Mouse (Mus musculus) central nervous system, embryonic 18 days (tissue): ENCODE data around the gene Cgas. TPM values are rescaled to one million over a fixed set of nuclear protein-coding genes. Genes with fewer than 3 reads are reported as not detected.

Experiments used
- polyA plus RNA-seq: library from polyadenylated mRNA; depleted of rRNA; stranded (reverse); fragments of >200 nt; gene quantifications from 2 replicates; pipeline ENCODE4 v1.2.3, GENCODE M21; 2012; rRNA removed

The Cgas gene
- polyA plus RNA-seq: 1.0 TPM in 2 replicates

DNA sequence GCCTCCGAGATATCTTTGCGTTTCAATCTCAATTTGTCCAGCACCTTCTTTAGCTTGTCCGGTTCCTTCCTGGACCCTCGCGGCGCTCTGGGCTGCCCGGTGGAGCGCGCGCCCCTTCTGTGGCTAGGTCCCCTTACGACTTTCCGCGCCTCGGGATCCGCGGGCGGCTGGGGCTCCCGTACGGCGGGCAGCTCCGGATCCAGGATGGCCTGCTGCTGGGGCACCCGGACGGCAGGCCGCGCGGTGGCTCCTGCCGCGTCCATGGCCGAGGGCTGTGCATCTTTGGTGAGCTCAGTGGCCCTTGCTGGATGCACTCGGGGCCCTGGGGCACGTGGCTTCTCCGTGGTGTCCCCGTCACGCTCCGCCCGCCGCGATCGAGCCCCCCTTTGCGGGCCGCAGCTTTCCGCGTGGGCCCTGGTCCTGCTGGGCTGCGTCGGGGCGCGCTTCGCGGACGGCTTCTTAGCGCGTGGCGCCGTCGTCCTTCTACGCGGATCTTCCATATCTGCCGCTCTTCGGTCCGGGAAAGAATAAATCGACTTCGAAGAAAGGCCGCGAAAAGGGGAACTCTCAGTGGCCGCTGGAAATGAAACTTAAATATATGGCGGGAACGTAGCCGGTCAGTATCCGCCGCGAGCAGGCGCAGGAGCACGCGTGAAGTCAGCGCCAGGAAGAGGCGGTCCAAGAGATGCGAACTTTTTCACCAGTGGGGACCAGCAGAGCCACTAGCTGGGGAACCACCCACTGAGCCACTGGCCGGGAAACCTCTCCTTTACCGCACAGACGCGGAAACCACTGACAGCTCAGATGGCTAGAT is at the start of gene Cgas:
TSS of gene Cgas (minus strand) at position 659 of the 814 bp plus-strand sequence.

DNA sequence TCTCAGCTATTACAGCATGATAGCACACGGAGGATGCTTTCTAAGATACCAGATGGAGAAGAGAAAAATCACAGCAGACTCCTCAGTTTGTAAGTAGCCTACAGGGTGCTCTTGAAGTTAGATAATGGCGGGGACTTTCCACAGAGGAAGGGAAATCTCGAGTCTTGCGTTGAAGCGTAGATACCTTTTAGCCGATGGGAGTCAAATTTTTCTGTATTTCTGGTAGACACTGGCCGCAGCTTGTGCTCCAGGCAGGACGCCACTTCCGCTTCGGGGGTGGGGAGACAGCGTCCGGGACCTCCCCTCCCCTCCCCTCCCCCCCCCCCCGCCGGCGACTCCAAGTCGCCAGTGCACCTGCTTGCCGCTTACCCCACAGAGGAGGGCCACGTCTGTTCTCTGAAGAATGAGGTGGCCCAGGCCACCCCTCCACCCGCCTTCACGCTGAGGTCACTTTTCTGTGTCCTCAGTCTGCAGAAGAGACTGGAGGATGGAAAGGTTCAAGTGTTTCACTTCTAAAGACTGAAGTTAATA is 45.9 kb upstream of the Cgas start, which contains the start of gene Eef1a1:
TSS of gene Eef1a1 (minus strand) at position 262 of the 531 bp plus-strand sequence.

DNA sequence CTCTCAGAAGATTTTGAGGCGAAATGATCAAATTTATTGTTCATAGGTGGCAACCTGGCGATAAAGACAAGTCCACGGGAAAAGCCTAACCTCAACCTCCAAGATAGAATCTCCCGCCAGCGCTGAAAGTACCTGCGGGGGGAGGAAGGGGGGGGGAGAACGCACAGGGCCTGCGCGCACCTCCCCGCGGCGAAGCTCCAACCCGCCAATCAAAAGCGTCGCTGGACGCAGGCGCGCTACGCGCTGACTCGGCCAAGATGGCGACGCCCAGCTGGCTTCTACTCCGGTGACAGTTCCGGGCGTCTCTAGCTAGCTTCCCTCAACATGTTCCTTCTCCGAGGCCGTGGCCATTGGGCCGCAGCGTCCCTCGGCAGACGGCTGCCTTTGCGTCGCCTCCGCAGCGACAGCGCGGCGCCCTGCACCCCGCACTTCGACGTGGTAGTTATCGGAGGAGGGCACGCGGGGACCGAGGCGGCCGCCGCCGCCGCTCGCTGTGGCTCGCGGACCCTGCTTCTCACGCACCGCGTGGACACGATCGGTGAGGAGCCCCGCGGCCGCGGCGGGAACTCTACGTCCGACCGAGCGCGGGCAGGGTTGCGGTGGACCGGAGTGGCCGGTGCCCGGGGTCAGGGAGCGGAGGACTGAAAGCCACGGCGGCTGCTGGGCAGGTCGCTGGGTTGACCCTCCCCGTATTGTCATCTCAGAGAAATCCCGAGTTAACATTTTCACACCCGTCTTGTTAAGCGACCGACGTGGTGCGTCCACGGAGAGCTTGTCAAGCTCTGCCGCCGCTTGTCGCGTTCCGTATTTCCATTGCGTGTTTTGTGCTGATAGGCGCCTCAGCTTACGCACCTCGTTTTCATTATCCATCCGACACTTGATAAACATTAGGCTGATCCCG is 5.2 kb upstream of the Cgas start, which contains the start of the genes Mto1 and Gm17324:
TSS of gene Mto1 (plus strand) at position 236 of the 901 bp plus-strand sequence.
TSS of gene Gm17324 (minus strand) at position 814 of the 901 bp plus-strand sequence.

DNA sequence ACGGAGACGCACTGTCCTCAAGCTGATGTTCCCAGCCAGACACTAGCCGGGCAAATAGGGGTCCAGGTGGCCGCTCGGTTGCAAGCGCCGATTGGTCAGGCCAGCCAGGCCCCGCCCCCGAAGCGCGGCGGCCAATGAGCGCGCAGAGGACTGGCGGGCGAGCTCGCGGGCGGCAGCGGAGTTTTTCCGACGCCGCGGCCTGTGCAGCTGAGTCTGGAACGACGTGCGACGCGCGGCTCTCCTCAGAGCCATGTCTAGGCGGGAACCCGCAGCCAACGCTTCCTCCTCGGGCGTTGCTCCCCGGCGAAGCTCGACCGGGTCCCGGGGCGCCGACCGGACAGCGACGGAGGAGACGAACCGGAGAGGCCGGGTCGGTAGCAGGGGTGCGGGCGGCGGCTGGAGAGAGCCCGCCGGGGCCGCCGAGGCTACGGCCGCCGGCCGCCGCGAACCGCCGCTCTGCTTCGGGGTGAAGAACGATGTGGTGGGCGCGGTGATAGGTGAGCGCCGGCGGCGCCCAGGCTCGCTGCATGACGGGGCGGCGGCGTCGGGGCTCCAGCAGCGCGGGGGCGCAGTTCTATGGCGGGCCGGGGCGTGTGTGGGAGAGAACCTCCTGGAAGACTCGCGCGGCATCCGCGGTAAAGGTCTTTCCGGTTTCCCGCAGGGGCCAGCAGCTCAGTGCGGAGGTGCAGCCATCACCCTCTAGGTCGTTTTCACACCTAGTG is 47.2 kb downstream of the Cgas start, which contains the start of gene Ddx43:
TSS of gene Ddx43 (plus strand) at position 148 of the 722 bp plus-strand sequence.

Other genes starting within 250 kb of the Cgas start
- gene Gsta1, start 212.6 kb downstream of the Cgas start, polyA plus RNA-seq: not detected in 2 replicates
- not detected in 2 replicates for gene Gm3776, start 186.1 kb downstream of the Cgas start, polyA plus RNA-seq
- not detected in 2 replicates for gene Gm10639, start 153.3 kb downstream of the Cgas start, polyA plus RNA-seq
- not detected in 2 replicates for gene Omt2a, start 128.4 kb downstream of the Cgas start, polyA plus RNA-seq
- gene Omt2b, start 115.6 kb downstream of the Cgas start, polyA plus RNA-seq: not detected in 2 replicates
- not detected in 2 replicates for gene Gsta2, start 87.4 kb downstream of the Cgas start, polyA plus RNA-seq
- 3.7 and 4.6 TPM in 2 replicates for gene Dppa5a, start 75.1 kb downstream of the Cgas start, polyA plus RNA-seq
- 3.3 and 3.5 TPM in 2 replicates for gene Ooep, start 64.5 kb downstream of the Cgas start, polyA plus RNA-seq
- 0.45 and 0.66 TPM in 2 replicates for gene Ddx43, start 47.5 kb downstream of the Cgas start, polyA plus RNA-seq
- gene Mto1, start 5.0 kb upstream of the Cgas start, polyA plus RNA-seq: 26.2 and 28.5 TPM in 2 replicates
- gene Gm17324, start 5.5 kb upstream of the Cgas start, polyA plus RNA-seq: 0.87 and 1.3 TPM in 2 replicates
- 6,695 and 7,112 TPM in 2 replicates for gene Eef1a1, start 45.9 kb upstream of the Cgas start, polyA plus RNA-seq
- gene Slc17a5, start 144.8 kb upstream of the Cgas start, polyA plus RNA-seq: 10.1 and 10.2 TPM in 2 replicates
- gene Cd109, start 172.3 kb upstream of the Cgas start, polyA plus RNA-seq: 1.2 and 1.6 TPM in 2 replicates